Mouse (Mus musculus) CD4-positive helper T cell, adult 2 months (primary cell): ENCODE measurements around the gene Gse1.

Experiments used
- DNase-seq: peaks from one replicate; pipeline ENCODE4 v3.0.0-alpha.2; 2012; ENCODE audit warnings: low read depth, missing footprints, low spot score

The Gse1 gene

GRCm38 (mm10) chr8:120298601-120299532 is 70.6 kb downstream of the Gse1 start:
- DNase-seq: no peak

- DNase-seq: peak; percentile 51
Measured at GRCm38 (mm10) chr8:120300601-120301141, 72.4 kb downstream of the Gse1 start.

- no peak for DNase-seq
Measured at GRCm38 (mm10) chr8:120302941-120303675, 74.9 kb downstream of the Gse1 start.

GRCm38 (mm10) chr8:120304097-120304496 is 75.8 kb downstream of the Gse1 start:
- no peak for DNase-seq

- DNase-seq: no peak
Measured at GRCm38 (mm10) chr8:120305800-120306385, 77.6 kb downstream of the Gse1 start.

- DNase-seq: peak; percentile 25
Measured at GRCm38 (mm10) chr8:120307103-120307502, 78.8 kb downstream of the Gse1 start.

GRCm38 (mm10) chr8:120307528-120307927 is 79.3 kb downstream of the Gse1 start:
- no peak for DNase-seq

GRCm38 (mm10) chr8:120308131-120308530 is 79.9 kb downstream of the Gse1 start:
- no peak for DNase-seq

- DNase-seq: no peak
Measured at GRCm38 (mm10) chr8:120308553-120308952, 80.3 kb downstream of the Gse1 start.

- no peak for DNase-seq
Measured at GRCm38 (mm10) chr8:120309326-120309725, 81.1 kb downstream of the Gse1 start.

- DNase-seq: no peak
Measured at GRCm38 (mm10) chr8:120310063-120310462, 81.8 kb downstream of the Gse1 start.

GRCm38 (mm10) chr8:120312452-120312851 is 84.2 kb downstream of the Gse1 start:
- no peak for DNase-seq

- DNase-seq: no peak
Measured at GRCm38 (mm10) chr8:120313674-120314073, 85.4 kb downstream of the Gse1 start.

- no peak for DNase-seq
Measured at GRCm38 (mm10) chr8:120314932-120315331, 86.7 kb downstream of the Gse1 start.

GRCm38 (mm10) chr8:120315644-120316043 is 87.4 kb downstream of the Gse1 start:
- DNase-seq: peak; percentile 25

GRCm38 (mm10) chr8:120316707-120317106 is 88.5 kb downstream of the Gse1 start:
- no peak for DNase-seq

GRCm38 (mm10) chr8:120317118-120317824 is 89.0 kb downstream of the Gse1 start:
- DNase-seq: no peak

GRCm38 (mm10) chr8:120318476-120318991 is 90.3 kb downstream of the Gse1 start:
- no peak for DNase-seq

GRCm38 (mm10) chr8:120319449-120319848 is 91.2 kb downstream of the Gse1 start:
- peak; percentile 83 for DNase-seq

GRCm38 (mm10) chr8:120320146-120320545 is 91.9 kb downstream of the Gse1 start:
- no peak for DNase-seq

GRCm38 (mm10) chr8:120321724-120322123 is 93.5 kb downstream of the Gse1 start:
- DNase-seq: peak; percentile 56
